Mouse (Mus musculus) liver, adult (tissue): Measurements from ENCODE around the gene Gm4305.
"Not testable (repeated sequence)": the region's sequence is repeated elsewhere in the genome, so short reads cannot be mapped to it uniquely, and the experiment has no call there.

Source experiments
- GATA4 ChIP-seq: IDR thresholded peaks from 2 replicates; pipeline ENCODE4 v1.6.1; 2014; ENCODE audit warnings: mild to moderate bottlenecking, low read length; ENCODE audit not compliant: insufficient replicate concordance

Gm4305 gene

GRCm38 (mm10) chr10:100350793-100351192 lies at the start of gene Gm4305:
Gm4305 (plus strand) TSS chr10:100351093.
- not testable (repeated sequence) for TF ChIP-seq GATA4

- TF ChIP-seq GATA4, result not testable (repeated sequence)
Observed at GRCm38 (mm10) chr10:100335376-100335775, 15.5 kb upstream of the Gm4305 start, which contains the start of gene Gm4301. Gm4301 (plus strand) TSS chr10:100335676.

- not testable (repeated sequence) for TF ChIP-seq GATA4
Observed at GRCm38 (mm10) chr10:100340536-100340935, 10.4 kb upstream of the Gm4305 start, which contains the start of gene Gm4302. Gm4302 (plus strand) TSS chr10:100340836.

DNA sequence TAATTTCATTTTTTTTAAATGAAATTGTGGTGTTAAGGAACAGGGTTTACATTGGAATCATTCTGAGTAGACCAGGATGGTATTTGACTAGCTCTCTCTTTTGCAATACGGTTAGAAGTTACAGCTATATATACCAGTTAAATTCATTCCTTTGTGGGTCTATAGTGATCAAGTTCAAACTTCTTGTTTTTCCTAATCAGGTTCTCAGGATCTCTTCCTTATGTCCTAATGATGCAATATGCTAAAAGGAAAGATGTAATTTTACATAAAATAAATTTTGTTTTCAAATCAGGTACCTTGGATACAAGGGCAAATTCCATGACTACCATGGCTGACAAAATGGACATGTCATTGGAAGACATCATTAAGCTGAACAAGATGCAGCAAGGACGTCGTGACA lies 5.2 kb upstream of the Gm4305 start, which contains the start of gene Gm4303:
Gm4303 (plus strand) TSS at position 301 of the 400 bp plus-strand sequence.
- TF ChIP-seq GATA4, result not testable (repeated sequence)

GRCm38 (mm10) chr10:100361038-100361437 lies 10.1 kb downstream of the Gm4305 start, which contains the start of gene Gm4307:
Gm4307 (plus strand) TSS chr10:100361338.
- not testable (repeated sequence) for TF ChIP-seq GATA4

DNA sequence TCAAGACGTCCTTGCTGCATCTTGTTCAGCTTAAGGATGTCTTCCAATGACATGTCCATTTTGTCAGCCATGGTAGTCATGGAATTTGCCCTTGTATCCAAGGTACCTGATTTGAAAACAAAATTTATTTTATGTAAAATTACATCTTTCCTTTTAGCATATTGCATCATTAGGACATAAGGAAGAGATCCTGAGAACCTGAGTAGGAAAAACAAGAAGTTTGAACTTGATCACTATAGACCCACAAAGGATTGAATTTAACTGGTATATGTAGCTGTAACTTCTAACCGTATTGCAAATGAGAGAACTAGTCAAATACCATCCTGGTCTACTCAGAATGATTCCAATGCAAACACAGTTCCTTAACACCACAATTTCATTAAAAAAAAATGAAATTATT lies 31.6 kb downstream of the Gm4305 start, which contains the start of gene Gm4312:
Gm4312 (minus strand) TSS at position 101 of the 400 bp plus-strand sequence.
- TF ChIP-seq GATA4, result not testable (repeated sequence)
